Mouse (Mus musculus) hindbrain, embryonic 11.5 days (tissue): Measurements from ENCODE around the gene Apc2. TPM values are rescaled to one million over a fixed set of nuclear protein-coding genes. Genes with fewer than 3 reads are reported as not detected.

Experiments
- ATAC-seq: fragments of 200-750 bp; cut with Nextera tagmentation; 2 replicates; pipeline ENCODE4 v1.8.0; 2017; ENCODE audit warnings: mild to moderate bottlenecking, moderate TSS enrichment, moderate library complexity; ENCODE audit not compliant: low FRiP score
- DNase-seq: peaks from one replicate; pipeline ENCODE4 v3.0.0-alpha.2; 2015; ENCODE audit warnings: low spot score
- H3K27ac ChIP-seq: fragments of 300-500 bp; sonication (generic); 2 replicates; pipeline ENCODE4 v1.5.1; 2014; ENCODE audit warnings: mild to moderate bottlenecking, low read depth, low read length
- H3K27me3 ChIP-seq: fragments of 300-500 bp; sonication (generic); 2 replicates; pipeline ENCODE4 v1.6.1; 2014; ENCODE audit warnings: mild to moderate bottlenecking, low read length, moderate library complexity, mixed read lengths; ENCODE audit not compliant: control insufficient read depth, insufficient read depth
- H3K36me3 ChIP-seq: fragments of 300-500 bp; sonication (generic); 2 replicates; pipeline ENCODE4 v1.6.1; 2014; ENCODE audit warnings: mild to moderate bottlenecking, low read length, moderate library complexity, mixed read lengths; ENCODE audit not compliant: control insufficient read depth, insufficient read depth
- H3K4me1 ChIP-seq: fragments of 300-500 bp; sonication (generic); replicated peaks from 2 replicates; pipeline ENCODE4 v1.6.1; 2014; ENCODE audit warnings: low read length, mixed read lengths; ENCODE audit not compliant: control insufficient read depth, insufficient read depth
- H3K4me2 ChIP-seq: fragments of 300-500 bp; sonication (generic); replicated peaks from 2 replicates; pipeline ENCODE4 v1.6.1; 2014; ENCODE audit warnings: mild to moderate bottlenecking, low read depth, low read length
- H3K4me3 ChIP-seq: fragments of 300-500 bp; sonication (generic); 2 replicates; pipeline ENCODE4 v1.5.1; 2014; ENCODE audit warnings: low read depth, low read length
- H3K9ac ChIP-seq: fragments of 300-500 bp; sonication (generic); 2 replicates; pipeline ENCODE4 v1.6.1; 2014; ENCODE audit warnings: low read depth, low read length
- H3K9me3 ChIP-seq: fragments of 300-500 bp; sonication (generic); 2 replicates; pipeline ENCODE4 v1.6.1; 2016; ENCODE audit warnings: low read length; ENCODE audit not compliant: control insufficient read depth
- WGBS: fragments of 180-500 bp; shearing (Covaris S2); extraction: QIAGEN DNeasy Blood & Tissue Kit; methylation state at CpG from one replicate; pipeline ENCODE4 v1.1.7; 2014; 5-methylcytosine and 5-hydroxymethylcytosine counted together
- polyA plus RNA-seq: library from polyadenylated mRNA; unstranded; fragments of >200 nt; fragmentation: Nextera tagmentation; extraction: Ambion mirVana; gene quantifications from 2 replicates; pipeline ENCODE4 v1.2.1, GENCODE M21; 2014

Gene Apc2
- polyA plus RNA-seq, 1 experiment from 2014 or later: 101 TPM

DNA sequence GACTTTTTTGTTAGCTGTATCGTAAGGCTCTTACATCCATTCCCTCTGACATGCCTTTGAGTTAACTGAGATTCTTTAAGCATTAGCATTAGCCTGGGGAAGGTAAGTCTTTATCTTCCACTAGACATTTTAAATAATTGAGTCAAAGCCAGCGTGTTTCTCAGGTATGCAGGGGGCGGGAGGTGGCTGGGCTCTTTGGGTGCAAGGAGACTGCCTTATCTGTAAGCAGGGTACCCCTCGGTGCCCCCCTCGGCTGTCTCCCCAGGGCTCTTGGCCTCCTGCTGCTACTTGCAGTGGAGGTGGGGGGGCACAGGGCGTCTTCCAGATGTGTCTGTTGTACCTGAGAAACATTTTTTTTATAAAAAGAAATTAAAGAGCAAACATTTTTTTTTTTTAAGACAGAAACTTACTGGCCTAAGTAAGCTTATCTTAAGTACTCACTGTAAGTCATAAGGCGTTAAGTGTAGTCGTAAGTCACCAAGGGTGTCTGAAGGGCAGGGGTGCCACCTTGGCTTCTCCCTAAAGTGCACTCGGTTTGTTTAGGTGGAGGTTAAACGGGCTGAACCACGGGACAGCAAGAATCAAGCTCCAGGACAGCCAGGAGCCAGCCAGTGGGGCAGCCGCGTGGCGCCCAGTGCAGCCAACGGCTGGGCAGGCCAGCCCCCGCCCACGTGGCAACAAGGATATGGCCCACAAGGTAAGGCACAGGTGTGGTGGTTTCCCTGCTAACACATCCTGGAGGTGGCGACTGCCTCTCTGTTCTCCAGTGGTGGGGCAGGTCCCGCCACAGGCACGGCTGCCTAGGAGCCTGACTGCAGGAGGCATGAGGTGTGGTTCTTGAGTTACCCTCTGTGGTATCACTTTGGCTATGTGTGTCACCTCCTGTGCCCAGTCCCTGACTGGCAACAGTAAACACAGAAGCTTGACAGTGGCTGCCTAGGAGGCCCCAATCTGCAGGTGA is 13.0 kb upstream of the Apc2 start:
- 94% methylated on average over 20 of the region's 20 CpGs for WGBS
- H3K4me3 ChIP-seq: no peak overlapping the region
- no peak overlapping the region for H3K4me2 ChIP-seq
- H3K9ac ChIP-seq: no peak overlapping the region
- DNase-seq (no peak), ATAC-seq (no peak)
- peaks cover 26% of the 10 kb centered on the region for H3K36me3 ChIP-seq
- no peaks in the 10 kb centered on the region for H3K4me1 ChIP-seq
- H3K27ac ChIP-seq: no peak overlapping the region
- H3K27me3 ChIP-seq: no peaks in the 10 kb centered on the region
- no peaks in the 10 kb centered on the region for H3K9me3 ChIP-seq

- Histone ChIP-seq H3K4me3 (no peak overlapping the region), H3K27me3 (no peaks in the 10 kb centered on the region), H3K27ac (no peak overlapping the region), H3K4me2 (no peak overlapping the region), H3K9ac (no peak overlapping the region), H3K4me1 (no peaks in the 10 kb centered on the region), H3K36me3 (peaks cover 12% of the 10 kb centered on the region), H3K9me3 (no peaks in the 10 kb centered on the region)
- 75% methylated on average over 9 of the region's 15 CpGs for WGBS
- DNase-seq: no peak
- no peak for ATAC-seq
Observed at GRCm38 (mm10) chr10:80285222-80286070, 10.3 kb upstream of the Apc2 start.

DNA sequence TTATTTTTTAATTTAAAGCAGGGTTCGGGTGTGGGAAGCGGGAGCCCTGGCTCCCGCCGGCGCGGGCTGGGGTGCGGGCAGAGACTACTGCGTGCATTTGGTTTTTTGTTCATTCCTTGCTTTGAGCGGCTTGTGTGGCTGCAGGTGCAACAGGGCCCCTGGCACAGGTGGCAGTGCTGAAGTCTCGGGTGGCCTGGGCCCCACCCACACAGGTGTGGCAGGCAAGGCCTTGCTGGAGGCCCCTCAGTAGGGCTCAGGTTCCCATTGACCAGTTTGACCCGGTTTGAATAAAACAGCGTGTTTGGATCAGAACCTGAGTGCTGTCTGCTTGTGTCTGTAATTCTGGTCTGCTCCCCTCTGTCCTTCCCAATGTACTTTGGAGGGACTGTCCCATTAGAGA is 7.7 kb upstream of the Apc2 start:
- no peak for ATAC-seq
- no peaks in the 10 kb centered on the region; the same call in 1 of the 2 replicates for H3K4me1 ChIP-seq
- H3K36me3 ChIP-seq: peaks cover 12% of the 10 kb centered on the region
- H3K27me3 ChIP-seq: no peaks in the 10 kb centered on the region
- no peak overlapping the region for H3K4me2 ChIP-seq
- H3K9ac ChIP-seq: no peak overlapping the region; the same call in 1 of the 2 replicates
- no peaks in the 10 kb centered on the region for H3K9me3 ChIP-seq
- H3K27ac ChIP-seq: no peak overlapping the region
- DNase-seq: no peak
- 95% methylated on average over 12 of the region's 12 CpGs for WGBS
- H3K4me3 ChIP-seq: no peak overlapping the region

DNA sequence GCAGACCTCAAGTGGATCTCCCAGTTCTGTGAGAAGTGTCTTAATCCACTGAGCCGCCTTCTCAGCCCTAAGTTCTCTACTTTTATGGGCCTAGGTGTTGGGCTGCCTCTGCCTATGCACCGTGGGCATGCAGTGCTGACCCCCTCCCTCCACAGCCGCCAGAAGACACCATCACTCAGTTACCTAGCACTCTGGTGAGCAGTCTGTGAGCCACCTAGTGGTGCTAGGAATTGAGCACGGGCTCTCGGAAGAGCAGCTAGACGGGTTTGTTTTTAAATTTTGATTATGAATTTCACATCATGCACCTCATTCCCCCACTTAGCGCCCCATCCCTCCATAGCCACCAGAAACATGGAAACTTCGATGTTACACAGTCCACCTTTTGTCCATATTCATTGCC is 7.1 kb upstream of the Apc2 start:
- no peak overlapping the region for H3K4me2 ChIP-seq
- 75% methylated on average over 8 of the region's 8 CpGs for WGBS
- no peak overlapping the region for H3K9ac ChIP-seq
- no peak overlapping the region for H3K4me3 ChIP-seq
- no peak for DNase-seq
- no peaks in the 10 kb centered on the region for H3K27me3 ChIP-seq
- peaks cover 9% of the 10 kb centered on the region; the same call in 1 of the 2 replicates for H3K36me3 ChIP-seq
- H3K9me3 ChIP-seq: no peaks in the 10 kb centered on the region
- H3K27ac ChIP-seq: no peak overlapping the region
- ATAC-seq: no peak
- peaks cover 4% of the 10 kb centered on the region; the same call in 1 of the 2 replicates for H3K4me1 ChIP-seq

DNA sequence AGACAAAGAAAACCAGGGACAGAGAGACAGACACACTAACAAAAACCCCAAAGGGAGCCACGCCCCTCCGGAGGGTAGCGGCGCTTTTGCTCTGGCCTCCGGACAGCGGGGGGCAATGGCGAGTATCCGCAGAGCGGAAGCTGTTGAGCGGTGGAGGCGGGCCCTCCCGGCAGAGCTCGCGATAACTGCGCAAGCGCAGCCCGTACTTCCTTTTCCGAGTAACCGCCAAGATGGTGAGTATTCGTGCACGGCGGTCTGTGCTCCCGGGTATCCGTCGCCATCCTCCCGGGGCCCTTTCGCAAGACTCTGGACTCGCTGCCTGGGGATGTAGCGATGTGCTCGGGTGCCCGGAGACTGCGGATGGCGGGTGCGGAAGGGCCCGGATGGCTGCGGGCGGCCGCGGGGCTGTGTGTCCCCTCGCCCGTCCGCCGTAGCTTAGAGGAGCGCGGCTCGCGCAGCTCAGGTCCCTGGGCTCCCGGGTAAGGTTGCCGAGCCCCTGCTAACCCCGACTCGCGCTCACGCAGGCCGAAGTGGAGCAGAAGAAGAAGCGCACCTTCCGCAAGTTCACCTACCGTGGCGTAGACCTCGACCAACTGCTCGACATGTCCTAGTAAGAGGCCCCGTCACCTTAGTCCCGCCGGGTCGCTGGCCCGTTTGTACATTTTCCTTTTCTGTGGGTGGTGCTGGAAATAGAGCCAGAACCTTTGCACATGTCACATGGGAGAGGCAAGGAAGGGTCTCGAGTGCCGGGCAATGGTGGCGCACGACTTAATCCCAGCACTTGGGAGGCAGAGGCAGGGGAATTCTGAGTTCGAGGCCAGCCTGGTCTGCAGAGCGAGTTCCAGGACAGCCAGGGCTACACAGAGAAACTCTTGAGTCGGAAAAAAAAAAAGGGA is 3.3 kb upstream of the Apc2 start, which contains the start of gene Rps15:
Gene Rps15 (plus strand): TSS at position 203 of the 896 bp plus-strand sequence.
- peak; percentile 77 for ATAC-seq
- peaks cover 17% of the 10 kb centered on the region for H3K4me1 ChIP-seq
- WGBS: under 1% methylated on average over 72 of the region's 72 CpGs

GRCm38 (mm10) chr10:80293325-80293724 is 2.5 kb upstream of the Apc2 start:
- Histone ChIP-seq H3K36me3 (peaks cover 10% of the 10 kb centered on the region), H3K9me3 (no peaks in the 10 kb centered on the region), H3K27me3 (no peaks in the 10 kb centered on the region), H3K27ac (peak overlapping the region; percentile 59), H3K4me1 (peaks cover 22% of the 10 kb centered on the region), H3K9ac (peak overlapping the region; percentile 99), H3K4me2 (peak overlapping the region; percentile 96), H3K4me3 (peak overlapping the region; percentile 95)
- DNase-seq: no peak
- no peak for ATAC-seq
- 28% methylated on average over 14 of the region's 14 CpGs for WGBS

More for the DNA sequence above, 3.3 kb upstream of the Apc2 start, which contains the start of gene Rps15:
- DNase-seq: peak; percentile 98
- peaks cover 10% of the 10 kb centered on the region for H3K36me3 ChIP-seq
- peak within 1 kb of the TSS; percentile 95 for H3K4me3 ChIP-seq
- peak within 1 kb of the TSS; percentile 96 for H3K4me2 ChIP-seq
- H3K27me3 ChIP-seq: no peaks in the 10 kb centered on the region
- H3K27ac ChIP-seq: peak within 1 kb of the TSS; percentile 90
- no peaks in the 10 kb centered on the region for H3K9me3 ChIP-seq
- peak within 1 kb of the TSS; percentile 99 for H3K9ac ChIP-seq

DNA sequence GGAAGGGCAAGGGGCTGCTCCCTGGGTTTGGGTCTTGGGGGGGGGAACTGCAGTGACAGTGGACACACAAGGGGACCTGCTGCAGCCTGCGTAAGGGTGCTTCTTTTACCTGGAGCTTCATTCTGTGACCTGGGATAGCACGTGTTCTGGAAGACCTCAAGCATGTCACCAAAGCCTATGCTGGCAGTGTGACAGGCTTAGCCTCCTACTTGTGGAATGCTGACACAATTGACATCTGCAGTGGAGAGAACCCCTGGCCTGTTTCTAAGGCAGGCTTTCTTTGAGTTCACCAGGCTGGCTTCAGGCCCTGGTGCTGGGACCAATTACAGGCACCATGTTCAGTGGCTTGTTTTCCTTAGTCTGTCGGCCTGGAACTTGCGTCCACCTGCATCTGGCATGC is 1.5 kb upstream of the Apc2 start:
- Histone ChIP-seq H3K36me3 (peaks cover 10% of the 10 kb centered on the region), H3K4me3 (peak overlapping the region; percentile 10; the same call in 1 of the 2 replicates), H3K4me1 (peaks cover 25% of the 10 kb centered on the region), H3K27ac (no peak overlapping the region), H3K27me3 (no peaks in the 10 kb centered on the region), H3K4me2 (no peak overlapping the region; the same call in 1 of the 2 replicates), H3K9ac (no peak overlapping the region), H3K9me3 (no peaks in the 10 kb centered on the region)
- ATAC-seq (no peak), DNase-seq (no peak)
- 85% methylated on average over 4 of the region's 4 CpGs for WGBS
